Mouse (Mus musculus) layer of hippocampus, adult 9-10 months (tissue): Measurements from ENCODE around the gene Dip2b.

Experiments
- DNase-seq: peaks from one replicate; pipeline ENCODE4 v3.0.0; 2022; ENCODE audit warnings: low spot score

Gene Dip2b

GRCm38 (mm10) chr15:100050940-100051339 is 12.5 kb downstream of the Dip2b start:
- DNase-seq: no peak

GRCm38 (mm10) chr15:100052726-100053125 is 14.3 kb downstream of the Dip2b start:
- no peak for DNase-seq

- DNase-seq: no peak
These were observed 18.0 kb downstream of the Dip2b start for GRCm38 (mm10) chr15:100056397-100056908.

GRCm38 (mm10) chr15:100057698-100058097 is 19.2 kb downstream of the Dip2b start:
- DNase-seq: no peak

- DNase-seq: no peak
These were observed 19.7 kb downstream of the Dip2b start for GRCm38 (mm10) chr15:100058143-100058542.

- no peak for DNase-seq
These were observed 20.4 kb downstream of the Dip2b start for GRCm38 (mm10) chr15:100058912-100059311.

GRCm38 (mm10) chr15:100059626-100060311 is 21.3 kb downstream of the Dip2b start:
- DNase-seq: no peak

DNA sequence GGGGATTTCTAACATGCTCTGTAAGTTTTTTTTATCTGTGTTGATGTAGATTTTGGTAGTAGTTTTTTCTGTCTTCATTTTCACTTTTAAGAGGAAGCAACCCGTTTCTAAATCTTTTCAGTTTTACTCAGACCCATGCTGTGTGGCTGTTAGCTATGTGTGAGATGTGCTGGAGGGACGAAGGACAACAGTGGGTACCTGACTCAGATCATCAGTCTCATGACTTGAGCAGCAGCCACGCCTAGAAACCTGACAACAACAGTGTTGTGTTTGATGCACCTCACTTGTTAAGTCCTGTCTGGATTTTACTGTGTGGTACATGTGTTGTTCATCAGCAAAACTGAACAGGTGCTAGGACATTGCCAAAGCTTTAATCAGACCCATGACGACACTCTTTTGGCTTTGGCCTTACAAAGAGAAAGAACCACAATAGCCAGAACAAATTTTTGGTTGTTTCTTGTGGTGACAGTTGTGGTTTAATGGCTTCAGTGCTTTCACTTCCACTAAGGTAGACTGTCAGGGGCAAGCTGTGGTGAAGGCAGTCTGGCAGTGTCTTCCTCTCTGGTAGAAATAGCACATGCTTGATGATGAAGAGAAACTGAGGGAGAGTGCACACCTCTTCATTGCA is 22.2 kb downstream of the Dip2b start:
- DNase-seq: no peak

DNA sequence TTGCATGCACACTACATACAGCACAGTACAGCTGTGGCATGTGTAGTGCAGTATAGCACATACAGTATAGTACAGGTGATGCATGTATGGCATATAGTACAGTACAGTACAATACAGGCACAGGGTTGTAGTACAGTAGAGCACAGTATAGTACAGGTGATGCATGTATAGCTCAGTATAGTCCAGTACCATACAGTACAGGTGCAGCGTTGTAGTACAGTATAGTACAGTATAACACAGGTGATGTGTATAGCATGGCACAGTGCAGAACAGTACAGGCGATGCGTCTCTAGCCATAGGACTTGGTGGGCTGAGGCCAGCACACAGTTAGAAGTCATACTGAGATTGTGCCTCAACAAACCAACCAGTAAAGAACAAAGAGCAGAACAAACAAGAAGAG is 22.9 kb downstream of the Dip2b start:
- no peak for DNase-seq

DNA sequence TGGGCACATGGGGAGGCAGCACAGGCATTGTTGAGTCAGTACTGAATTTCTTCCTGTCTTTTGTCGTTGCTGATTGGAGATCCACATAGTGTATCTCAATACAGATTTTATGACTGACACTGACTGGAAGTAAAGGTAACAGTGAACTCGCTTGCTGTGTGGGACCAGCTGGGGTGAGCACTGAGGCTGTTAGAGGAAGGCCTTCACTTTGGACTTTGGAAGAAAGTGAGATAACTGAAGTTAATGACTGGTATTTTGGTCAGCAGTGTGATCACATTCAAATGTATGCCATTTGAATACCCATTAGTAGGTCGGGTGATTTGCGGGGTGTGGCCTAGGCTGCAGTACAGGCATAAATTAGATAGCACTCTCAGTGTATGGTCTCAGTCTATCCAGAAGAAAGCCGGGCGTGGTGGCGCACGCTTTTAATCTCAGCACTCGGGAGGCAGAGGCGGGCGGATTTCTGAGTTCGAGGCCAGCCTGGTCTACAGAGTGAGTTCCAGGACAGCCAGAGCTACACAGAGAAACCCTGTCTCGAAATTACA is 24.8 kb downstream of the Dip2b start:
- DNase-seq: no peak

DNA sequence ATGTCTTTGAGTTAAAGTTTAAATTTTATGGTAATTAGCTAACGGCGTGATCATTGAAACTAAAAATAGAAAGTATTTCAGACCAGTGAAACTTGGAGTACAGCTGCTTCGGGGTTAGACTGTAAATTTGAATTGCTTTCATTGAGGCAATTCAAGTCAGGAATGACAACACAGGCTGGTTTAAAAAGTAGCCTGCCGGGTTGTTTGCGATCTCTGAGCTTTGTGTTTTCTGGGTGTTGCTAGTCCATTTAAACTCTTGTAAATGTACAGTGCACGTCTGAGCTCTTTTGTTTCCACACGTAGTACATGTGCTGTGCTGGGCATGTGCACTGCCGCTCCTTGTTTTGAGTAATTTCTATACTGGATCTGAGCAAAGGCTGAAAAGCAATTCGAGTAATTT is 28.2 kb downstream of the Dip2b start:
- no peak for DNase-seq

DNA sequence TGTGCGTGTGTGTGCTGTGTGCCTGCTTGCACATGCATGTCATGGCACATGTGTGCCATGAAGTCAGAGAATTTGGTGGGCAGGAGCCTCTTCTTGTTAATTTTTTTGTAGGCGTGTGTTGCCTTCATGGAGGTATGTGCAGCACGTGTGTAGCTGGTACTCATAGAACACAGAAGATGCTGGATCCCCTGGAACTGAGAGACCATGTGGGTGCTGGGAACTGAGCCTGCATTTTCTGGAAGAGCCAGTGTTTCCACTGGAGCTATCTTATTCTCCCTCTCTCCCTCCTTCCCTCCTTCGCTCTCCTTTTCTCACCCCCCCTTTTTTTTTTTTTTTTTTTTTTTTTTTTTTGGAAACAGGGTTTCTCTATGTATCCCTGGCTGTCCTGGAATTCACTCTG is 30.6 kb downstream of the Dip2b start:
- DNase-seq: no peak

DNA sequence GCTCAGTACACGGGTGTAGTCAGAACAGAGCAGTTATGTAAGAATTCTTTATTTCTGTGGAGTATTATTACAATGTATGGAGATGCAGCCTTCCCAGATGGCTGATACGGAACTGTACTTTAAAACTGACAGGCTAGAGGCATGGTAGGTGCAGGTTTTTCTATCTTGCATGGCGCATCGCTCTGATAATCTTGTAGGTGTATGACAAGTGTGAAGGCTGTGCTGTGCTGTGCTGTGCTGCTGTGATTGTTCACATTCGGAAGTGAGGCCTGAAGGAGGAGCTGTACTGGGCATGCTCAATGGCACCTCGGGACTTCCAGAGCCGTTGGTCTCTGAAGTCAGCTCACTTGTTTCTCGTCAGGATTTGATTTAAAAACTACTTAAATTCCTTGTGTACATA is 31.6 kb downstream of the Dip2b start:
- no peak for DNase-seq

DNA sequence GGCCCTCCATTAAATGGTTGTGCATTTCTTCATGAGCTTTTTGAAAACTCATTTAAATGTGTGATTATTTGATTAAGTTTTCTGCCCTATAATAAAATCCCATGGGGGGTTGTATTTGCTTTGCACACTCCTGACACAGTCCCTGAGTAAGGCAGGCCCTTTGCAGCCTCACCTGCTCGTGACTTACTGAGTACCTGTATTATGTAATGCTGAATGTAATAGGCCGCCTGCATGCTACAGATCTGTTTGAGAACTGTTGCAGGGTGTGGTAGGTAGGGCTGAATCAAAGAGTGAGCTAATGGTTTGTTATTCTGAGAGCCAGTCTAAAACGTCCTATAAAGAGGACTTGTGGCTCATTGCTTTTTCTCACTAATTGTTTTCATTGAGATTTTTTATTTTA is 33.4 kb downstream of the Dip2b start:
- no peak for DNase-seq

DNA sequence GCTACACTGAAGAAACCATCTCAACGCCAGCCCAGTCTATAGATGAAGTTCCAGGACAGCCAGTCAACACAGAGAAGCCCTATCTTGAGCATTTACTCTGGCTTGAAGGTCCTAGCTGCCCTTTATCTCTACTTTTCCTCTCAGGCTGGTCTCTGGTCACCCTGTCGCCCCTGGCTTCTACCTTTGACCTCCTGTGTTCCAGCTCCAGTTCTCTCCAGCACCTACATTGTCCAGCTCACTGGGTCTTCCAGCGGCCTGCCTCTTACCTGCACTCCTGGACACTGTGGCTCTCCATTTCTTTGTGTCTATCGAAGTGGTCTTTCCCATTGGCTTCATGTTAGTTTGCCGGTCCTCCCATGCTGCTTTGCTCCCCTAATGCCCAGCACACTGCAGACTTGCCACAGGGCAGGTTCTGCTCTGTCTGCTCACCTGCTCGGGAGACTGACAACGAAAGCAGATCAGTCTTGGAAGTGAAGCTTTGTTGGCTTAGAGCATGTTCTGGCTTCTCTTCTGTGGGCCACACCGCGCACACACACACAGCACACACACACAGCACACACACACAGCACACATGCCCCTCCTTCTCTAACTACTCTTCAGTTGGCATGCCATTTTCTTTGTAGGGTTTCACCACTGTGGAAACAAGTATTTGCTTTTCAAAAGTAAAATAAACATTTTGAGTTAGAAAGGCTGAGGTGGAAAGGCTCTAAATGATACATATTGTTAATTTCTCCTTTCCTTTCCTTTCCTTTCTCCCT is 35.4 kb downstream of the Dip2b start:
- no peak for DNase-seq

- DNase-seq: no peak
These were observed 36.3 kb downstream of the Dip2b start for GRCm38 (mm10) chr15:100074754-100075153.

- no peak for DNase-seq
These were observed 37.9 kb downstream of the Dip2b start for GRCm38 (mm10) chr15:100076362-100076761.

DNA sequence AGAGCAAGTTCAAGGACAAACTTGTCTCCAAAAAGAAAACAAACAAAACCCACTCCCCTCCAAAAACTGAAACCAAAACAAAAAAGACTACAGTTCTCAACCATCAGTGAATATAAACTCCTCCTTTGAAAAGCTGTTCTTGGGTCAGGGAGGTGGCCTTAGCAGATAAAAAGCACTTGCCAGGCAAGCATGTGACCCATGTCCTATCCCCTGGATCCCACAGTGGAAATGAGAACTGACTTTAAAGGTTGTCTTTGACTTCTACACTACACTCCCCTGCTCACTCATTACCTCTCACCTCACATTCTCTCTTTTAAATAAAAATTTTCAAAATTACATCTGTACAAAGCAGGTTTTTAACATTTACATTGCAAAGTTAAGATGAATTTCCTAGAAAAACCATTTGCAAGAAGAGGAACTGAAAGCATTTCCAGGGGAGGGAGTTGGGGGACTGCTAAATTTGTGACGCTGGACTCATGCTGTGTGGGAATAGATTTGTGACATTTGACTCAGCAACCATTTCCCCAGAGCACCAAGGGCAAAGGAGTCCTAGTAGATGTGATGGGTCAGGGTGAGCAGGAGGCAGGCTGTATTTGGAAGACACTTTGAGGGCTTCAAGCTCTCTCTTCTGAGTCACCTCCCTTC is 42.5 kb downstream of the Dip2b start:
- no peak for DNase-seq

- no peak for DNase-seq
These were observed 43.1 kb downstream of the Dip2b start for GRCm38 (mm10) chr15:100081478-100081998.

- no peak for DNase-seq
These were observed 43.6 kb downstream of the Dip2b start for GRCm38 (mm10) chr15:100082052-100082451.

GRCm38 (mm10) chr15:100082733-100083132 is 44.3 kb downstream of the Dip2b start:
- DNase-seq: no peak

- no peak for DNase-seq
These were observed 45.4 kb downstream of the Dip2b start for GRCm38 (mm10) chr15:100083882-100084281.
